Mouse (Mus musculus): Measurements from ENCODE around the gene Cep57l1.

DNA sequence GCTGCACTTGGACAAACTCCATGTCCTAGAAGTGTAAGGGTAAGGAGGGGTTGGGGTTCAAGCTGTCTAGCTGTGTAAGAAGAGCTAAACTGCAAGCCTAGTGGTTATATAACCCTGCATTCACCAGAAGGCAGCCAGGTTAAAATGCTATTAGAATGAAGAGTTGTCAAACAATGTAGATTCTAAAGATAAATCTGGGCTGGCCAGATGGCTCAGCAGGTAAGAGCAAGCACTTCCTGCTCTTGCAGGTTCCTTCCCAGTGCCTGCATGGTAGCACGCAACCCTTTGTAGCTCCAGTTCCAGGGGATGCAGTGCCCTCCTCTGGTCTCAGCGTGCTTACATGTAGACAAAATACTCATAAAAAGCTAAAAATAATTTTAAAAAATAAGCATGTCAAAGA lies 24.5 kb upstream of the Cep57l1 start:
- no peak for TF ChIP-seq GATA1 (IDR thresholded peaks at IDR 0.05; ENCODE audit: borderline replicate concordance, low read length)
- no peak for TF ChIP-seq FLI1 (IDR thresholded peaks at IDR 0.05; ENCODE audit: low read length)

Data from megakaryocyte, embryonic 14.5 days (primary cell).